Mouse (Mus musculus): ENCODE data around the gene Bak1.
"Not testable (repeated sequence)": the region's sequence is repeated elsewhere in the genome, so short reads cannot be mapped to it uniquely, and the experiment has no call there.

Gene Bak1

DNA sequence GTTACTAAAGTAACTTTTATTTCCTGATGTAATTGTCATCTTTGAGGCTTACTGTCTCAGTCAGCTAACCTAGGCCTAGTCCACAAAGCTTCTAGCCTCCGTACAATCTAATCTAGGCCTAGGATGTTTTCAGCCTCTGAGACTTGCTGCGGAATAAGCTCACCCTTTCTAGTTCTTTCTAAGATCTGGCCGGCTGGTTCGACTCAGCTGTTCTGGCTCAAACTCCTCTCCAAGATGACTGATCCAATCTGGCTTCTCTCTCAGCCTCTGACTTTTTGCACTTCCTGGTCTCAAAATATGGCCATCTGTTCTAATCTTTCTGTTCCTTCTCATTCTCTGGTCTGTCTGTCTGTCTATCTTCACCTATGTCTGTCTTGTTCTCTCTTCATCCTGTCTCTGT lies 45.4 kb downstream of the Bak1 start:
- in situ Hi-C loops (cut with MboI, MseI), result no loop called here

DNA sequence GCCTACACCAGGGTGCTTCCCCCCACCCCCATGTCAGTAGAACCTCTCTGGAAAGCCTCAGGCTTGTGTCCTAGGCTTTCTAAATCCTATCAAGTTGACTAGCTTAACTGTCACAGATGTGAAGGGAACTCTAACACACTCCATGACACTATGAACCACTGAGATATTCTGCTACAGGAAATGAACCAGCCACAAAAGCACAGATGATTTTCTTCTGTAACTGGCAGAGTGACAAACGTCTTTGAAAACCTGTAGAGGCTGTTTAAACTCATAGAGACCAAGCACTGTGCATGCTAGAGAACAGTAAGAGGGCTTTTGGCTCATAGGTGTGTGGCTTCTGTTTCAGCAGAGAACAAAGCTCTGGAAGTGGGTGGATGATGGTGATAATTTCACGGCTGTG lies 47.8 kb downstream of the Bak1 start:
- in situ Hi-C loops (cut with MboI, MseI), result no loop called here

DNA sequence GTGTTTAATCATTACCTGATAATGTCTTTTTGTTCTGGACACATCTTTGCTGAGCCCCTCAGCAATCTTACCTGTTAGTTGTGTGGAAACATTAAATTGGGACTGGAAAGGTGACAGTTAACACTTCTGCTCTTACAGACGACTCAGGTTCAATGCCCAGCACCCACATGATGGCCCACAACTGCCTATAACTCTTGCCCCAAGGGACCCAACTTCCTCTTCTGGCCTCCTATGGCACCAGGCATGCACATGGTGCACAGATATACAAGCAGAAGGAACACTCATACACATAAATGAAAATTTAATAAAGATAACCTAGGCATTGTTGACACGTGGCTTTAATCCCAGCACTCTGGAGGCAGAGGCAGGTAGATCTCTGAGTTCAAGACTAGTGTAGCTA lies 49.4 kb downstream of the Bak1 start:
- in situ Hi-C loops (cut with MboI, MseI), result no loop called here

DNA sequence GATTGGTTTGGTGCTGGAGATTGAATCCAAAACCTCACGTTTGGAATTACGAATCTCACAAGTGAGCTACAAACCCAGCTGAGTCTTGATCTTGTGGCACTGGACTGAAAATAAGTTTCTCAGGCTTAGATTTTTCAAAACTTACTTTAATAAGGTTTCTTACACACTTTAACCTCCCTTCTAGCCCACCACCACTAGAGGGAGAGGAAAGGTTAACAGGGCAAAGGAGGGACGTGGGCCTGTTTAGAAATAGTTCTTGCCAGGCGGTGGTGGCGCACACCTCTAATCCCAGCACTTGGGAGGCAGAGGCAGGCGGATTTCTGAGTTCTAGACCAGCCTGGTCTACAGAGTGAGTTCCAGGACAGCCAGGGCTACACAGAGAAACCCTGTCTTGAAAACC lies 51.5 kb downstream of the Bak1 start:
- in situ Hi-C loops (cut with MboI, MseI), result not testable (repeated sequence)

DNA sequence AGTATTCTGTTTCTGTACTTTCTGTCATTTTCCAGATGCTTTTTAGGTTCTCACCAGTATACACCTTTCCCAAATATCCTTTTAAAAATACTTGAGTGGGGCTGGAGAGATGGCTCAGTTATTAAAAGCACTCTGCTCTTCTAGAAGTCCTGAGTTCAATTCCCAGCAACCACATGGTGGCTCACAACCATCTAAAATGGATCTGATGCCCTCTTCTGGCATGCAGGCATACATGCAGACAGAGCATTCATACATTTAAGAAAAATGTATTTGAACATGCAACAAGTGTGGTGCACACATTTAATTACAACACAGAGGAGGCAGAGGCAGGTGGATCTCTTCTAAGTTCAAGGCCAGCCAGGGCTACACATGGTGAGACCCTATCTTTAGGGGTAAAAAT lies 53.4 kb downstream of the Bak1 start:
- in situ Hi-C loops (cut with MboI, MseI), result no loop called here

DNA sequence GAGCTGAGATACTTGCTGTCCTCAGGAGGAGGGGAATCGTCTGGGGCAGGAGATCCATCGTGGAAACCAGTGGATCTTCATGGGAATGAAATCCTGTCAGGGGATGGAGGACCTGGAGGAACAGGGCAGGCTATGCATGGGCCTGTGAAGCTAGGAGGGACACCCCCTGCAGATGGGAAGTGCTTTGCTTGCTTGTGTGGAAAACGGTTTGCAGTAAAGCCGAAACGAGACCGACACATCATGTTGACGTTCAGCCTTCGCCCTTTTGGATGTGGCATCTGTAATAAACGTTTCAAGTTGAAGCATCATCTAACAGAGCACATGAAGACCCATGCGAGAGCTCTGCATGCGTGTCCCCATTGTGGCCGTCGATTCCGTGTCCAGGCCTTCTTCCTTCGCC lies 54.3 kb downstream of the Bak1 start:
- in situ Hi-C loops (cut with MboI, MseI), result no loop called here

DNA sequence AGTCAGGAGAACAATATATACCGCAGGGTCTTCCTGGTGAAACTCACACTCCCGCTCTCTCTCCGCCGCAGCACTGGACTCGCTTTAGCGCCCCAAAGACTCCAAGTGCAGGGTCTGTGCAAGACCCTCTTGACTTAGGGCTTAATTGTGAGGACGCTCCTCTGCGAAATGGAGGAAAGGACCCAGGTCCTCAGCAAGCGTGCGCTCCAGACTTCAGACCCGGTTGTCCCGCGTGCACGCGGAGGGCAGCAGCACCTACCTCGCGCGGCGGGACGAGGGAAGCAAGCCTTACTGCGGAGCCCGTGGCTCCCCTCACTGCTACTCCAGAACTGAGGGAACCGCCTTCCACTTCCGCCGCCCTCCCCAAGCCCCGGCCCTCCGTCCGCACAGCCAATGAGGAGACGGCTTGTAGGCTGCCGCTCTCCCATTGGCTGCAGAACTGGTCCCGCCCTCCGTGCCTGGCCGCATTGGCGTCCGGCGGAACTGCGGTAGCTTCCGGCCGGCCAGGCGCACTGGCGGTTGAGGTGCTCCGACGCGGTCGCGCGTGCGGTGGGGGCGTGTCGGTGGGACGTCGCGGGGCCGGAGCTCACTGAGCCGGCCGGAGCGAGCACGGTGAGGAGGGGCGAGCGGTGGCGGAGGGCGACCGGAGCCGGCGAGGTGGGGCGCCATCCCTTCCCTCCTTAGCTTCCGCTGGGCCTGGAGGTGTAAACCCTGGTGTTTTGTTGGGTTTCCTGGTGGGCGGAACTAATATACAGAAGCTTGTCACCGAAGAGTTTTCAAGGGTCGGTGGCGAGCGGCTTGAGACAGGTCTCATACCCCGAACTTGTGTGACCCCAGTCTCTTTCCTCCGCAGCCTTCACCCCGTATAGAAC lies 55.9 kb downstream of the Bak1 start, which contains the start of gene Zbtb9:
Zbtb9 (plus strand) TSS at position 465 of the 872 bp plus-strand sequence.
- in situ Hi-C loops (cut with MboI, MseI), result no loop called here

DNA sequence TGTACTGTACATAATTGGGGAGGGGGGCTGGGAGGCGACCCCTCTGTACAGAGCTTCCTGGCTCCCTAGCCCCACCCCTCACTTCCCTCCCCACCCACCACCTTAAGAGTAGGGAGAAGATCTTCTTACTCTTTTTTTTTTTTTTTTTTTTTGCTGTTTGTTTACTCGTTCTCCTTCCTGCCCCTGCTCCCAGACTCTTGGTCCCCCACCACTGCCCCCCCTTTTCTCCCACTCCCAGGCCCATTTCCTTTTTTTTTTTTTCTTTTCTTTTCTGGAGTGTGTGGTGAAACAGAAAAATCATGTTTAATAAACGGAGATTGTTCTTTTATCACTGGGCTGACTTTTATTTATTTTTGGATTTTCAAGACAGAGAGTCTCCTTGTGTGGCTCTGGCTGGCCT lies 56.7 kb downstream of the Bak1 start:
- in situ Hi-C loops (cut with MboI, MseI), result no loop called here

DNA sequence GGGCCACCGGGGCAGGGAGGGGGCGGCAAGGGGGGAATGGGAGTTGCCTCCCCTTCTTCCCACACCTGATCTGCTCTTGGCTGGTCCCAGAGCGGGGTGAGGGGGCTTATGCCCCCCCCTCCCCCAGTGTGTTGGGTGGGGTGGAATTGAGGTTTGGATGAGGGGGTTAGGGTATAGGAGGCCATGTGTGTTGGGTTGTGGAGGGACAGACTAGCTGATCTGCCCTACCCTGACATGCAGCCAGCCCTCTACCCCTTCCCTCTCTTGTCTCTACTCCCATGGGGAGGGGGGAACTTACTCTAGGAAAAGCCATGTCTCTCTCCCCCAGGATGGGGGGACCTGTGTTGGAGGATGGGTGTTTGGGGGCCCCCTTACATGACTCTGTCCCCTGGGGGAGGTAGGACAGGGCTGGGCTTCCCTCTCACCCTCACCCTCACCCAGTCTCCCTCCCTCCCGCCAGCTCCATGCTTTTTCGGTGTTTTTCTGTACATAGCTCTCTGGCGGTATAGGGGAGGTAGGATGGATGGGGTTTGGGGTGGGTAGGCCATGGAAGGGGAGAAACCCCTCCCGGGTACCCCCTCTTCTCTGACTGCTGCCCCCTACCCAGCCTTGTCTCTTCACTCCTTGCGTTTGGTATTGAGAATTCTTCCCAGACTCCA lies 57.4 kb downstream of the Bak1 start:
- in situ Hi-C loops (cut with MboI, MseI), result no loop called here

DNA sequence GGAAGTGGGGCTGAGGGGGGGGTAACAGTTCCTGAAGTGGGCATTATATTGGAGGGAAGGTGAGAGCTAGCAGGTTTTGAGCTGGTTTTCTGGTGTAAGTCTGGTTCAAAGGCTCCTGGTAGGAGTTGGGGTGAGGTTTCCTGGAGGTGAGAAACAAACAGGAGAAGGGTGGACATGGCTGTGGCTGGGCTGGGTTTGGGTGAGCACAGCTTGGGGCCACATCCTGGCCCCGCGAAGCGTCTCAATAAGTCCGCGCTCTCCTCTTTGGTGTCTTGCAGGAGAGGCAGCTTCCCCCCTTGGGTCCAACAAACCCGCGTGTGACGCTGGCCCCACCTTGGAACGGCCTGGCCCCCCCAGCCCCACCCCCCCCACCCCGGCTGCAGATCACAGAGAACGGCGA lies 58.6 kb downstream of the Bak1 start:
- in situ Hi-C loops (cut with MboI, MseI), result no loop called here

Measured in T-helper 2 cell (primary cell).